Mouse (Mus musculus): ENCODE data around the gene Gm49711.

- no peak for TF ChIP-seq CTCF (IDR thresholded peaks at IDR 0.05; ENCODE audit: low read depth, low read length)
- TF ChIP-seq EP300 (IDR thresholded peaks at IDR 0.05; ENCODE audit: insufficient read depth, low read depth, low read length) = no peak
- TF ChIP-seq POLR2A (IDR thresholded peaks at IDR 0.05; ENCODE audit: insufficient read depth, low read length) = no peak
Measured at GRCm38 (mm10) chr16:92177718-92178117, 119.6 kb downstream of the Gm49711 start.
